Mouse (Mus musculus): ENCODE measurements at regions not wholly inside any gene's neighbourhood (a gene's known extent, or its start where the extent isn't known, plus 50 kb on each side); places are given as distances from the start of the nearest gene placed in this dataset.

DNA sequence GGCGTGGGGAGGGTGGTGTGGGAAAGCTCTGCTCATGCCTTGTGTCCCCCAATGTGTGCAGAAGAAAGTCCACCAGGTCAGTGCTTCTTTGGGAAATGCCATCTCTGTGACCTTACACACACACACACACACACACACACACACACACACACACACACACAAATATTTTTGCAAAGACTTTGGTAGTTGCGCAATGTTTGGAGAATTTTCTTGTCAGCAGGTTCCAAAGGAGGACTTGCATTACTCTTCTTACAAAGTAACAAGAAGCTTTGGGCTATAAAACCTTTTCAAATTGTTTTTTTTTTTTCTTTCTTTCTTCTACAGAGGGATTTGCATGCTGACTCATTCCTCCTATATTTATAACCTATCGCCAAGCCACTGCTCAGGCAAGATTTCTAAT, 59.1 kb upstream of the Npvf start:
- DNase-seq (ENCODE audit: extremely low spot score in 1 of 2, low spot score in 1 of 2): no peak

- DNase-seq (ENCODE audit: extremely low spot score in 1 of 2, low spot score in 1 of 2): no peak
Observed at GRCm38 (mm10) chr6:50718631-50719030, 64.4 kb upstream of the Npvf start.

DNA sequence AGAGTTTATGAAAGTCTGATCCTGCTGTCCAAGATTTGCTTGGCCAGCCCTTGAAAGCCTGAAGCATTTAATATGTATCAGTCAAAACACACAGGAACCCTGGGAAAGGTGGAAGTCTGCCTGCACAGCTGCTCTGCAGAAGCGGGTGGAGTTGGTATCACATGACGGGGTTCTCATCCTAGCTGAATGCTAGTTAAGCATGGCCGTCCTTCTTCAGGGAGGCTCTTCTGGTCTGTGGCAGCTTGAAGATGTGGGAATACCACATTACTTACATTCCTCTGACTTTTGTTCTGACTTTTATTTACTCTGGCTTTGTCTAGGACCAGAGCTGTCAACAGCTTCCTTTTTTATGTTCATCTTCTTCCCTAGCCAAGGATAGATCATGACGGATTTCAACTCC, 66.1 kb upstream of the Npvf start:
- DNase-seq (ENCODE audit: extremely low spot score in 1 of 2, low spot score in 1 of 2): no peak

- no peak for DNase-seq (ENCODE audit: extremely low spot score in 1 of 2, low spot score in 1 of 2)
Observed at GRCm38 (mm10) chr6:50725640-50726039, 71.4 kb upstream of the Npvf start.

DNA sequence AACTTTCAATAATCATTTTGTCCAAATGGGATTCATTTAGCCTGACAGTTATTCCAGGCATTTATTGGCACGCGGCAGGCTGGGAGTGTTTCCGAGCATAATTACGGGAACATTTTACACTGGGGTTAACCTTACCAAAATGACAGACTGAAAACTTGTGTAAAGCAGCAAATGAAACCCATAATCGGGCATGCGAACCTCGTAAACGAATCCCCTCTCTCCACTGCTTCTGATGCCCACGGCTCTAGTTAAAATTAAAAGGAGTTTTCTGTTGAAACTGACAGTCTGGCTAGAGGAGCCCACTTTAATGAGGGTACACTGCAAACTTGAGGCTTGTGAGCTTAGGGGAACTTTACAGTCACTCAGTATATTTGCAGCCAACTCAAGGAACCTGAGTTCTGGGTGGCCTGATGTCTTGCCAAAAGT, 71.9 kb upstream of the Npvf start:
- DNase-seq (ENCODE audit: extremely low spot score in 1 of 2, low spot score in 1 of 2): no peak

DNA sequence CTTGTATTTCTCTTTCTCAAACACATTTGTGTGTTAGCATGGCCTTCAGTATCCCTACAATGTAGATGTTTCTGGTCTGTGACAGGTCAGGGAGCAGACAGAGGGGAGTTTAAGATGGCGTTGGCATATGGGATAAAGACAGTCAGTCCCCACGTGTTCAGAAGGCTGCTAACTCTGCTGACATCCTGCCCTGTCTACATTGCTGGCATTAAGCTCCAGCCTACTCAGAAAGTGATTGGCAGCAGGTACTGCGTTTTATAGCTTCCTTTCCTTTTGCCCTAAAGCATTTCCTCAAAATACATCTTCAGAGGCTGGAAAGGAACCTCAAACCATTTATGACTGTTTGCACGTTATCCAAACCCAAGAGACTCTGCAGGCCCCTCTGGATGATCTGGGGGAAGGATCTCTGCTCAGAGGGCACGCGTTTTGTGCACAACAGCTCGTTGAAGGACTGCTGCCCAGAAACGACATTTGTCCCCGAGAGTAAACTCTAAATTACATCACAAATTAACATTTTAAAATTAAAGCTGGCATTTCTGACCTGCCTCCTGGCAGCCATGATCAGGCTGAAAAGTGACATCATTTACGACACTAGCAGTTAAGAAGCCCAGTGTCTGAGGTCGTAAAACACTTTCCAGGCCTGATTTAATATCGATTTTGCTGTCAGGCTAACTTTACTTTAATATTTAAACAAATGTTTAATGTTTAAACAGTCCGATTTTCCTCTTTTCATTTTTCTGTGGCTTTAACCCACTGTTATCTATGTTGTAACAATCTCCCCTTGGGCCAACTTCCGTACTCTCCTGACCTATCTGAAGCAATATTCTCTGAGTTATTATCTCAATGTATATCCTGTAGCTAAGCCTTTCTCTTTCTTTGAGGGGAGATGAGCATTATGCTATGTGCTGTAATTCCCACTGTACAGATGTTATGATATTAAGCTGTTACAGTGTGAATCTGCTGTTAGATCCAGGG, 76.8 kb upstream of the Npvf start:
- no peak for DNase-seq (ENCODE audit: extremely low spot score in 1 of 2, low spot score in 1 of 2)

GRCm38 (mm10) chr6:50734701-50735100, 80.5 kb upstream of the Npvf start:
- no peak for DNase-seq (ENCODE audit: extremely low spot score in 1 of 2, low spot score in 1 of 2)

DNA sequence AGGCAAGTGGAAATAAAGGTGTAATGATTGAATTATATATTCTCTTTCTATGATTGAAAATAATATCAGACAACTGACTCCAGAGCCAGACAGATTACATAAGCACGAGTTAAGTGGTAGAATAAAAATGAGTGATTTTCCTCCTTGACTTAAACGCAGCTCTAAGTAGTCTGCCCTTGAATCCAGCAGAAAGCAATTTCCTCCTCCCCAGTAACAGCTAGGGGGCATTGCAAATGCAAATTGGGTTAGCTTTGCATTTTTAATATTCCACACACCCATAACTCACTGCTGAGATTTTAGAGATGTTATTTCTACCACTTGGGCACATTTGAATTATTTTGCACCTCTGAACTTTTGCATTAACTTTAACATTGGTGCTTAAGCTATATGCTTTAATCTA, 81.6 kb upstream of the Npvf start:
- no peak for DNase-seq (ENCODE audit: extremely low spot score in 1 of 2, low spot score in 1 of 2)

GRCm38 (mm10) chr6:50742009-50742408, 87.8 kb upstream of the Npvf start:
- DNase-seq (ENCODE audit: extremely low spot score in 1 of 2, low spot score in 1 of 2): no peak

GRCm38 (mm10) chr6:50744462-50745166, 90.4 kb upstream of the Npvf start:
- DNase-seq (ENCODE audit: extremely low spot score in 1 of 2, low spot score in 1 of 2): no peak

DNA sequence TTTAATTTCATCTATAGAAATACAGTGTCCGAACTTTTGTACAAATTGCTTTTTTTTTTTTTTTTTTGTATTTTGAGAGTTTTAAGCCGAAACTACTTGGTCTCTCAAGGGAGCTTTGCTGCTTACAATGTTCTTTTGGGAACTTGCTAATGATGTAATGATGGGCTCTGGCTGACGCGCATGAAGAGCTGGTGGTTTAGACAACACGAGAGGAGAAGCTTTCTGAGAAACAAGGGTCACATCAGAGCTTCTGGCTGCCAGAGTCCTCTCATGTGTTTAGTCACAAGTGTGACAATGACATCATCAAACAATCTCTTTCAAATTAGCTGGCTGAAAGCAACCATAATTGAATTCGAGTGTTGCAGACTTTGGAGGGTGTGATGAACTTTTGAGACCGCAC, 98.9 kb upstream of the Npvf start:
- DNase-seq (ENCODE audit: extremely low spot score in 1 of 2, low spot score in 1 of 2): no peak

- DNase-seq (ENCODE audit: extremely low spot score in 1 of 2, low spot score in 1 of 2): no peak
Observed at GRCm38 (mm10) chr6:50754786-50755185, 100.5 kb upstream of the Npvf start.

DNA sequence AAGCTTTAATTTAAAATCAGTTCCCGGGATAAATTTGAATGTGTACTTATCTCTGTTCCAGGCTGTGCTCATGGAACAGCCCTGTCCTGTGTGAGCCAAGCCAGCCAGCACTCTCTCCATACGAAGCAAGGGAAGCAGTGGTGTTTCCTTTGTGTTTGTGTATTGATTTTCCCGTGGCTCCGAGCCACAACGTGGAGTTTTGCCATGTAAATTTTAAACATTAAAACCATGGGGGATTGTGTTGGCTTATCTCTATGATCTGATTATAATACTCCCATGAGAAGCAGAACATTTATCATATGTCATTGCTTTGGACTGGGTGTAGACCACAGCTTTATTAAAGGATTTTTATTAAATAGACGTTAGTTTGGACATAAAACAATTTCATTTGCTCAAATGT, 106.1 kb upstream of the Npvf start:
- DNase-seq (ENCODE audit: extremely low spot score in 1 of 2, low spot score in 1 of 2): no peak

- peak; percentile 18 to 51 for DNase-seq (ENCODE audit: extremely low spot score in 1 of 2, low spot score in 1 of 2)
Observed at GRCm38 (mm10) chr6:50763121-50763520, 108.9 kb upstream of the Npvf start.

GRCm38 (mm10) chr6:50766442-50766915, 112.2 kb upstream of the Npvf start:
- DNase-seq (ENCODE audit: extremely low spot score in 1 of 2, low spot score in 1 of 2): no peak

DNA sequence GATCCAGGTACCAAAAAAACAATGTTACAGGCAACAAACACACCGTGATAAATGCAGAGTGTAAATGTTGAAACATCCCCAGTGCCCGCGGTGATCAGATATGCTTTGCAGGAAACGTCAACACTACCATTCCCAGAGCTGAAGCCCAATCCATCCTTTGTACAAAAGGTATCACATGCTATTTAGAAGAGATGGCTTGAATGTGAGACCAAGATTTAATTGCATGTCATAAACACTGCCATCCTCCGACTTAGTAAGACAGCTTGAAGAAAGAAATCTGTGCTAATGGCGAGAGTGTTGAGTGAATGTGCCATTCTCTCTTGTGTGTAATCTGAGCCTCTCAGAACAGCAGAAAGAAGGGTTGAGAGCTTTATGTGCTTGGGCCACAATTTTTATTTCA, 112.9 kb upstream of the Npvf start:
- DNase-seq (ENCODE audit: extremely low spot score in 1 of 2, low spot score in 1 of 2): no peak

GRCm38 (mm10) chr6:50767827-50768226, 113.6 kb upstream of the Npvf start:
- DNase-seq (ENCODE audit: extremely low spot score in 1 of 2, low spot score in 1 of 2): no peak

- no peak for DNase-seq (ENCODE audit: extremely low spot score in 1 of 2, low spot score in 1 of 2)
Observed at GRCm38 (mm10) chr6:50769101-50769500, 114.9 kb upstream of the Npvf start.

- no peak for DNase-seq (ENCODE audit: extremely low spot score in 1 of 2, low spot score in 1 of 2)
Observed at GRCm38 (mm10) chr6:50770481-50770880, 116.2 kb upstream of the Npvf start.

DNA sequence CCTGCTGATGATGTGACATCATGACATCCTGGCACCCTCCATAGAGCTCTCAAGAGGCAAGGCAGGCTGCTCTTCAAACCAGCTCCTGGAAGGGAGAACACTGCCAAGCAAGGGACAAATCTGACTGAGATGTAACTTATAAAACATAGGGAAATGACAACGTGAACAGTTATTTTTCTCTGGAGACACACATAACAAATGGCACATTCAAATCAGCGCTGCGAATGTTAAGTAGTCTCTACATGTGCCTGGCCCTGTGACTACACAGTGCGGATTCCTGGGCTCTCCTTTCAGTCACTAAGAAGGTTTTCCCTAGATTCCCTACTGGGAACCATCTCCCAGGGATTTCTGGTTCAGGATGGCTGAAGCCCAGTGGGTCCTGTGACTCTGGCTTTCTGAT, 121.4 kb upstream of the Npvf start:
- no peak for DNase-seq (ENCODE audit: extremely low spot score in 1 of 2, low spot score in 1 of 2)

DNA sequence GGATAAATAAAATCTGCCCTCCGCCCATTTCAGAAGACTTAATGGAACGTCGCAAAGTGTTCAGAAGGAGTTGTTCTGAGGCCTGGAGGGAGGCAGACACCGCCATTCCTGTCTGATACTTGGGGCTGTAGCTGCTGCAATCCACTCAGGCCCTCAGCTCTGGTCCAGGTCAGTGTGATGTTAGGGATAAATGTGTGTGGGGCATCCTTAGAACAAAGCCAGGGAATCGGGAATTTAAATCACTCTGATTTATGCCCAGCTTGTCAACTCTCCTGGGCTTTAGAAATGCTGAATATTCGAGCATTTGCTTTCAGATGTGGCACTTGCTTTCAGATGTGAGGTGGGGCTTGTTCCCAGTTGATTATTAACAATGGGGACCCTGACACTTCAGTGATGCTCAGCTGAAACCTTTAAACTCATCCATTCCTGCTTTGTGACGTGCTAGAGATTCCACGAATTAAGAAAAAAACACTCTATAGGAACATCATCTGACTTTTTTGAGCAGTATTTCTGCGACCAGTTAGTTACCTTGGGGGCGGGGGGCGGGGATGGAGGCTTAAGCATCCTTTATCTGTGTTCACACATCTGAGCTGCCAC, 122.1 kb upstream of the Npvf start:
- DNase-seq (ENCODE audit: extremely low spot score in 1 of 2, low spot score in 1 of 2): no peak
